Mouse (Mus musculus): Measurements from ENCODE around the gene Diaph2.
"Not testable (repeated sequence)": the region's sequence is repeated elsewhere in the genome, so short reads cannot be mapped to it uniquely, and the experiment has no call there.

Gene Diaph2

DNA sequence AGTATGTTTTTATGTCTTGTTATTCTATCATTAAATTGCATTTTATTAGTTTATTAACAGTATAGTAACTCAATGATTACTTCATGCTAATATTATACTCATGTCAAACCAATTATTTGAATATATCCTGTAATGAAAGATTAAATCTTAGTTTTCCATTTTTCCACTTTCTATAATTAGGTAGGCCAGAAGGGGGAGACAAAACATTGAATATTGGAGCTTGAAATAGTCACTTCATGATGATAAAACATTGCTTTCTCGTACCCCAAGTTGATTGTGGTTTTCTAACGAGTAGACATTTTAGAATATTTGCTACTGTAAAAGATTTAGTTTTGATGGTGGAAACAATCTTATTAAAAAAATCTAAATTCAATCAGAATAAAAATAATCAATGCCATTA, 82.4 kb downstream of the Diaph2 start:
- no peak for DNase-seq (ENCODE audit: low spot score)

DNA sequence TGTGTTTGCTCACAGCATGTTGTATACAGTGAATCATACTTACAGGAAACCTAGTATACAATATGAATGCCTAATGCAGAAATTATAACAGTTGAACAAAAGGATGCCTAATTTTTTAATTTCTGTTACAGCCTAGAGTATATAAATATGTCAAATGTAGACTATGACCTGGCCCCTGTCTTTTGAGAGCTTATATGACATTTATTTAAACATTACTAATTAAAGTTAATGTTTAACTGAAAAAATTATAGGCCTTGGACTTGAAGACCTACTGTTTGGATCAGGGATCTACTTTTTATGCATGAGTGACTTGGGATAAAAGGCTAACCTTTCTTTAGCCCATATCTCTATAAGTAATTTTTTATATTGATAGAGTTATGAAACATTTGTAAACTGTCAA, 84.3 kb downstream of the Diaph2 start:
- no peak for DNase-seq (ENCODE audit: low spot score)

DNA sequence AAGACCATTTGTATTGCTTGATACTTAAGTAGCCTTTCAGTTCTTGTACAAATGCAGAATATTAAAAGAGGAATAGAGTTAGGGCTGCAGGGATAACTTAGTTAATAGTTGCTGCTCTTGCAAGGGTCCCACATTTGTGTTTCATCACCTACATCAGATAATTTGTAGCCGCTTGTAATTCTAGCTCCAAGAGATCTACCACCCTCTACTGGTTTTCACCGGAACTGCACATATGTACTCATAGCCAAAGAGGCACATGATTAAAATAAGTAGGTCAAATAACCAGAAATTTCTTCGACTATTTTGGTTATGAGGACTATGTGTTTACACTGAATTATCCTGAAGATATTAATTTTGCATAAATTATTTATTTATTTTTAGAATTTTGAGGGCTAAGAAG, 134.9 kb downstream of the Diaph2 start:
- DNase-seq (ENCODE audit: low spot score) = no peak

DNA sequence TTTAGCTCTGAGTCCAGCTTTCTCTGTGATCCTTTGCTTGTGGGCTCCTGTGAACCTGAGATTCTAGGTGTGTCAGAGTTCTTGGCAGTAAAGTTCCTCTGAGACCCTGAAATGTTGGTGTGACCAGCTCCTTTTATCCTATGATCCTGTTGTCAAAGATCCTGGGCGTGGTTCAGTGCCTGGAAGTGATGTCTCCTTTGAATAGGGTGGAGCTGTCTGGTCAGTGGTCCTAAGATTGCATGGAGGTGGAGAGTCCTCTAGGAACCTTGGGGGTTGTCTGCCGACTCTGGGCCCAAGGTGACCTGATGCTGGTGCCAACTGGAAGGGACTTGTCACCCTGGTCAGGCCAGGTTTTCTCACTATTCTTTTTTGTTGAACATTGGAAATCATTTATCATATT, 176.3 kb downstream of the Diaph2 start:
- no peak for DNase-seq (ENCODE audit: low spot score)

DNA sequence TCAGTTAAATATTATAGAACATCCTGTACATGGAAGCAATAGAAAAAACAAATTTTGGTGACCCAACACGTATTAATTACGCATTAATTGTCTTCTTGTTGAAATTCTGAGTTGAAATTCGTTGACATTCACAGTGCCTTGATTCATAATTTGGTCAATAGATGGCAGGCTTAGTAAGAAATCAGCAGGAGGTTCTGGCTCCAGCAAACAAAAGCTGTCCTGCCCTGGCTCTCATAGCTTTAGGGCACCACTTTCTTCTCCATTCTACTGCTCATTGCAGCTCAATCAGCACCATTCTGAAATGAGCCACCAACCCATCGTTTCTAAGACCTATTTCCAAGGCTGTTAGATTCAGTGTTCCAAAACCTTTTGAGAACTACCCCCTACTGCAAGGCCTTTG, 225.3 kb downstream of the Diaph2 start:
- DNase-seq (ENCODE audit: low spot score) = no peak

DNA sequence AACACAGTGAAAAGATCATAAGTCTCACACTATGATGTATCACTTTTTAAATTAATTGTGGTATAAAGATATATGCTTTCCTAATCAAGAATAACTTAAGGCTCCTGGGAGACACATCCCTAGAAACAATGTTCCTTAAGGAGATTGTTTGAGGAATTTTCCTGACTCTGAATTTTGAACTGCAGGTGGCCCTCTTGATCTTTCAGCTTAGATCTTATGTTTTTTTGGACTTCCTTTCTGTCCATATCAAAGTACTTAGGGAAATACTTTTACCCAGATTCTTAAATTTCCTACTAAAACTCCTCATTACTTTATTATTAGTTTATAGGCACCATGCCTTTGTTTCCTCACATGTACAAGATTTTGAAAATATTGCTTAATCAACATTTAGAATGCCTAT, 258.7 kb downstream of the Diaph2 start:
- DNase-seq (ENCODE audit: low spot score) = no peak

DNA sequence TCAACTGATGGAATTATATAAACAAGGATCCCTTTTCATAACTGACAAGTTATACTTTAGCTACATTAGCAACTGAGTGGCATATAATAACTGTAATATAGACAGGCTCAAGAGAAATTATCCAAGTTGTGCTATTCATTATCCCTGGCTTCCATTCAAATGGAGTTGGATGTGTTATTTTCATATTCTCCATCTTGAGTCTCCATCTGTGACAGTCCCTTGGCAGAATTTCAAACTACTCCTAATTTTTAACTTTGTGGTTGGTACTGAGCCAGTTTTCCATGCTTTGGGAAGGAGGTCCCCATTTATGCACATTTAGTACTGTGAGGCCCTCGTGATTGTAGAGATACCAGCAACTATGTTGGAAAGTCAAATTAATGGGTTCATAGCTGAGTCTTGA, 270.2 kb downstream of the Diaph2 start:
- no peak for DNase-seq (ENCODE audit: low spot score)

DNA sequence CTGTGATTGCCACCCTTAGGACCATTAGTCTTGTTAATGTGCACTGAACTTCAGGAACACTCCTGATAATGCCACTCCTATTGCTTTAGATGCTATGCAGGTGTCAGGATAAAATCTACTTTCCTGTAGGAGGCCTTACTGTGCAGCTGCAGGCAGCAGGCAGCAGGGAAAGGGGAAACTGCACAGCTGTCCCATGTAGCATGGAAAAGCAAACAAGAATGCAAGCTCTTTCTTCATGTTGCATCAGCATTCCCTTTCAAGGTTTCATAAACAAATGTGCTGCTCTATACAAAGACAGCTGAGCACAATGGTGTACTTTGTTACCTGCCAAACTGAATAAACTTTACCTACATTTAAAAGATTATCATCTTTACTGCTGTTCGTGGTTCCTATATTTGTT, 295.0 kb downstream of the Diaph2 start:
- DNase-seq (ENCODE audit: low spot score) = no peak

DNA sequence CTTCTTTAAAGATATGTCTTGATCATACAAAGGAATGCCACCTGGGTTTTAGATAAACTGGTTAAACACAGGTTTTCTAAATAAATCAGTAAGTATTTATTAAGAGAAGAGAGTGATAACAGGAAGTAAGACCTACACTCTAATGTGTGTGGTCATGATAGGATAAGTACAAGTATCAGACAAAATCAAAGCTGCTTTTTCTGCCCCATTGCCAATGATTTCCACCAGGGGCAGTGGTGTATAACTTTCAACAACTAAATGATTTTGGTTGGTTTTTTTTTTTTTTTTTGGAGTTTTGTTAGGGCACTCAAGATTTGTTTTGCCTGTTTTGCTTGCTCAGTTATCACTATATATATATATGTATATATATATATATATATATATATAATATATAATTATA, 399.7 kb downstream of the Diaph2 start:
- DNase-seq (ENCODE audit: low spot score) = no peak

DNA sequence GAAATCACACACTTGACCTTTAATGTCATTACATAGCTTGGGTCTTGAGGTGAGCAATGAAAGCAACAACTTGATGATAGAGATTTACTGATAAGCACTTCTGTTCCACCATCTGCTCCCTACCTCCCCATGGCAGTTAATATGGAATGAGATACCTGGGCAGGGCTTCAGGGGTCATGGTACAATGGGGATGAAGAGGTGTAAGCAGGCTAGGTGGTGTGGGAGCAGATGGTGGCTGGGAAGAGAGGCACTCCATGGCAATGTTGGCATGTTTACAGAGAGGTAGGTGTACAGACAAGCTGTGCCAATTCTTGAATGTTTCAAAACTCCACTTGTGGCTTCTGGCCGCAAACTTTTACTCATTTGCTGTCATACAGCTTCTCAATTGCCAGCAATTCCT, 402.6 kb downstream of the Diaph2 start:
- DNase-seq (ENCODE audit: low spot score) = no peak

DNA sequence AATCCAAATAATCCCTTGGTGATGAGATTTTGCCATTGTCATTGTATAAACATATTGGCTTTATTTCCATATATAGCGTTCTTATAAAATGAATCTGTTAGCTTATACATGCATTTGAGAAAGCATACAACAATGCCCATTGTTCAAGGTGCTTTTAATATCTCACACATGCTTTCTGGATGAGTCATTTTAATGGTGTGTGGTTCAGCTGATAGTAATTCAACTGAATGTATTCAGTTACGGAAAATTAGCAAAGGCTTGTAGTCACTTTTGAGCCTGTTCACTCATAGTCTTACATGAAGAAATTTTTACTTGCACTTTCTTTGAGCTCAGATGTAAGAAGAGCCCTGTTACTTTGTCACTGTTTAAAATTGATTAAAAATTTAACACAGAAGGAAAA, 423.6 kb downstream of the Diaph2 start:
- DNase-seq (ENCODE audit: low spot score) = no peak

DNA sequence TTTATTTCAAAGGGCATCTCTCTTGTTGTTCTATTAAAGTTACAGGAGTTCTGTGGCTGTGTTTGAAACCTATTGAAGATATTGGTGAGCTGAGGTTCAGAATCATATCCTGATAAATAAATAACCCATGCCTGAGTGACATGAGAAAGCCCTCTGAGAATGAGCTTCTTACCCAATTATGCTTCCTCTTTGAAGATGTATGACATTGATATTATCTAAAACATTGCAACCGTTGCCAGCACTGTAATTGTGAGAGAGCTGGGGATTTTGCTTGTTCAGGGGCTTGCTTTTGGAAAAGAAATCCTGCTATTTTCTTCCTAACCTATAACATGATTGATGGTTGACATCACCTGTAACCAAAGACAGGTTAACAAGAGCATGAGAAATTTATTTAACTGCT, 438.3 kb downstream of the Diaph2 start:
- DNase-seq (ENCODE audit: low spot score) = no peak

DNA sequence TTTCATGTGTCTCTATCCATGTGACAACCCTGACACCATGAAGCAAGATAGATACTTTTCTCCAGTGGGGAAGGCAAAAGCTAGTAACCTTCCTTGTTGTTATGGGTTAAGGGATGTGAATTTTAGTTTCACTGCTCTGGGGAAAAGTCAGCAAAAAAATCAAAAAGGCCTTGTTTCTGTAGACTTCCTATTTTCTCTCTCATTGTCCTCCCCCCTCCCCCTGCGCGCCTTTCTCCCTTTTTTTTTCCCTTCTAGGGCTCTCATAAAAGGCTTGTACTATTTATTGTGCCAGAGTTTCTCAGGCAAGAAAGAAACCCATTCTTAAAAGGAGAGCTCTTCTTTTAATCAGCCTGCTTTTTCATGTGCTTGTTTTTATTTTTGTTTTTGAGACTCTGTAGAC, 438.9 kb downstream of the Diaph2 start:
- DNase-seq (ENCODE audit: low spot score) = no peak

DNA sequence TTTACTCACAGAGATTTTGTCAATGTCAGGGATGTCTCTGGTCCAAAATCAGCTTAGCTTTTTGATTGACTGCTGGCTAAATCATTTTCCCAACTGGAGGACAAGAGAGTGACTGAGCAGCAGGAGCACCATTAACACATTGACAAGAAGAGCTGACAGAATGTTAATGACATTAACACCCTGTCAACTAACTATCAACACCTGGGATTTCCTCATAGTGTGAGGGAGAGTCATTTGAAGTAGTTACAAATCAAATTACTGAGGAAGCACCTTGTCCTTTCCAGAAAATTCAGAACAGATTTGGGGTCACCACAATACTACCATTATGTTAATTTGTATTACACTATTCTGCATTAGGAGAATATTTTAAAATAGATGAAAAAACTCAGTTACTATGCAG, 439.7 kb downstream of the Diaph2 start:
- no peak for DNase-seq (ENCODE audit: low spot score)

DNA sequence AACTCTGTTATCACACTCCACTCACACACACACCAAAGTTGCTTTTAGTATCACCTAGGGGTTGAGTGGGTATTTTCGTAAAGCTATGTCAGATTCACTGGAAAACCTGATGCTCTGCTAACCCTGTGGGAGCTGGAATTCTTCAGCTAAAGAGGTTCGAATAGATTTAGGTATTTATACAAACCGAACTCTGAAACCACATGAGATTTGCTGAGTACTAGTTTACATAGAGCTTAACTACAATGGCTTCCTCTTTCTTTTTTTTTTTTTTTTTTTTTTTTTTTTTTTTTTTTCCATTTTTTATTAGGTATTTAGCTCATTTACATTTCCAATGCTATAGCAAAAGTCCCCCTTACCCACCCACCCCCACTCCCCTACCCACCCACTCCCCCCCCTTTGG, 447.9 kb downstream of the Diaph2 start:
- not testable (repeated sequence) for DNase-seq (ENCODE audit: low spot score)

DNA sequence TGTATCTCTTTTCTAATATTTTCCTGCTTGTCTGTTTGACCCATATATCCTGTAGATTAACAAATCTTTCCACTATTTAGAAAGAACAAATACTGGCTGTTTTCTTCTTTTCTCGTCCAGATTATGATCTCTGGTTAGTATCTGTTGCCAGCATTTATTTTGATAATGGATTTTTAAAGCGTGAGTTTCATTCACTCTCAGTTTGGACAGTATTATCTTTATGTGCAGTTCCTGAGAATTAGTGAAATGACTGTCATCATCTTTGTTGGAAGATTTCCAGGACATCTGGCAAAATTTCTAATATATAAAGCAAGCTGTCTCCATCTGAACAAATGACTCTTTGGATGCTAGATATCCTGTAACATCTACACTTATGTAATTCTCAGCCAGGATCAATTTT, 455.7 kb downstream of the Diaph2 start:
- no peak for DNase-seq (ENCODE audit: low spot score)

DNA sequence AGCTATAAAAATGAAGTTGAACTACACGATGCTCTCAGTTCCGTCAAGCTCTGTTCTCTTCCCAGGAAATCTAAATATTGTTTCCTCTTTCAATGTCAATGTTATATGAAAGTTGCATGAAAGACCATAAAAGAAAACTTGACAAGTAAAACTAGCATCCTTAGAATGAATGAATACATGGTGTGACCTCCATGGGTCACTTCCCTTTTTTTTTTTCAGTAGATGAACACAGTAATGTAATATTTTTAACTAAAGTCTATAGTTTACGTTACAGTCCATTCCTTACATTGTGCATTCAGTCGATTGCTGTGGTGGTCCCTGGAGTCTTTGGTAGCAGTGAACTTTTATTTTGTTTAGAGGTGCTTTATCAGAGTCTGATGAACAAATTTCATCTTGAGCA, 462.7 kb downstream of the Diaph2 start:
- DNase-seq (ENCODE audit: low spot score) = no peak

DNA sequence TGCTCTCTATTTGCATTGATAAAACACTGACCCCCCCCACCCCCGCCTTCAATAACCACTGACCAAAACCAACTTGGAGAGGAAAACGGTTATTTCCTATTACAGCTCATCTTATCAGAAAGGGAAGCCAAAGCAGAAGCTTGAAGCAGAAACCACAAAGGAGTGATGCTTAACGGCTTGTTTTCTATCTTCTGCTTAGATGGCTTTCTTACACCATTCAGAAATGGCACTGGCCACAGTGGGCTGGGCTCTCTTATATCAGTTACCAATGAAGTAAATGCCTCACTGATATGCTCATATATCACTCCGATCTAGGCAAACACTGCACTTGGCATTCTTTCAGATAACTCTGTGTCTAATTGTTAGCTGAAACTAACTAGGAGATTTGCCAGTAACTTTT, 463.2 kb downstream of the Diaph2 start:
- no peak for DNase-seq (ENCODE audit: low spot score)

DNA sequence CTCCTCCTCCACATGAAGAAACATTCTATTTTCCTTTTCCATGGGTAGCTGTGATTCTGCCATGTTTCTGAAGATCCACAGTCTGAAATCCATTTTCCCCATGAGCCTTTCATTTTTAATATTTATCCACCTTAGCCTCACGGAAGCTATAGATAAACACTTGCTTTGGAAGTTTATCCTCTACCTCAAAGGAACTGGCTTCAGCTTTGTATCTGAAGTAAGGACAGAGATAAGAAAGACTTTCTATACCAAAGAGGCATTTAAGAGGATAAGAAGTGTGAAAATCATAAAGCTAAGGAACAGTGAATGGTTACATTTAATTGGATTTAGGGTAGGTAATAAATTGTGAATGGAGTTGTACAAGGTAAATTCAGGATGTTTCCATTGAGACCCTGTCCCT, 480.5 kb downstream of the Diaph2 start:
- DNase-seq (ENCODE audit: low spot score) = no peak

DNA sequence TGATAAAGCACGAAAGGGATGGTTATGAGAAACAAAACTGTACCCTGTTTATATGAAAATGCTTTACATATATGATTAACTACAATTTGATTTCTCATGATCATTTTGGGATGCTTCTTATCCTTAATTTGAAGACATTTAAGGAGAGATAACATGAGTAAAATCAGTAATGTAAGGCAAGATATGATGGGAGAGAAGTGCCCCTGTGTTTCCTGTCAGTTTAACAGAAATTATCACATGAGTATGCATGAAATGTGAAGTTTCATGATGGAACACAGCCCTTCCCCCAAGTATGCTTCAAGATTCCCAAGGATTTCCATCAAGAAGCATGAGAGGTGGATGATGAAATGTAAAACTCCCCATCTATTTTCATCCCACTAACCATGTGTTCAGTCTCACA, 485.6 kb downstream of the Diaph2 start:
- DNase-seq (ENCODE audit: low spot score) = no peak

DNA sequence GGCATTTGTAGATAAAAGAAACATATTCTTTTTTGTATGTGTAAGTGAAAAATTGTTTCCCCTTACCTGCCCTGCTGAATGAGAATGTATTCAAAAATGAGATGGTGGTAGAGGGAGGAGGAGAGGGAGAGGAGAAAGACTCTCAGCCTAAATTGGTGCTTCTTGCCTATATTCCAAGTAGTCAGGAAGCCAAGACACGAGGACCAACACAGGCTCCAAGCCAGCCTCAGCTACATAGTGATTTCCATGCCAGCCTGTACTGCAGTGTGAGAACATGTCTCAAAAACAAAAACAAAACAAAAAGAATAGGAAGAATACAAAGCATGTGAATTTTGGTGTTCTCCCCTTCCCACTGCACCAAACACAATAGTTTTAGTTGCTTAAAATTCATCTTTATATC, 497.1 kb downstream of the Diaph2 start:
- no peak for DNase-seq (ENCODE audit: low spot score)

DNA sequence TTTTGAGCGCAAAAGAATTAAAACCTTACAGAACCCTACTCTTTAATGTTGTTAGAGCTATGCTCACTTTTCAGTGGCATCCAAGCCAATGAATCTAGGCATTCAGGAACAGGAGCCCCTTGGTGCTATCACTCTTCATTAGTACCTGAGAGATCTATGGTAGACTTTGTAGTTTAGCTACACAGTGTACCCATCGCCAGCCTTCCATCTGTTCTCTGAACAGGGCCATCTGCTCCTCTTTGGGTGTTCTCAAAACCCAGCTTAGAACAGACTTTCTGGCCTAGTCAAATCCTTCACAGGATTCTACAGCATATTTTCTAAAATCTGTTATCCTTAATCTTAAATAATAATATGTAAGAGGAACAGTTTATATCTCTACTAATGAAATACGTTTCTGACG, 504.1 kb downstream of the Diaph2 start:
- DNase-seq (ENCODE audit: low spot score) = no peak

DNA sequence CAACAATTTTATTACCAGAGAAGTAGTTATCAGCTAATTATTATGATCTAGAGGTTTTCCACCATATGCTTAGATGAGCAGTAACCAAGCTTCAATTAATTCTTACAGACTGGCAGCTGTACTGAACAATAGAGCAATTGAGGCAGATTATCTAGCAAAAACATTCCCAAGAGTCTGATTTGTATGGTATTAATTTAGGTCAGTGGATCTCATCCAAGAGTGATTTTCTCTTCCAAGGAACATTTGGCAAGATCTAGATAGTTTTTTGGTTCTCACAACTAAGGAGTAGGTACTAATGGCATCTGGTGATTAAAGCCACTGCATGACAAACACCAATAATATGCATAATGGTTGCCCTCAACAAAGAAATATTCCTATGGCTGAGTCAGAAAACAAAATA, 516.2 kb downstream of the Diaph2 start:
- DNase-seq (ENCODE audit: low spot score) = no peak

DNA sequence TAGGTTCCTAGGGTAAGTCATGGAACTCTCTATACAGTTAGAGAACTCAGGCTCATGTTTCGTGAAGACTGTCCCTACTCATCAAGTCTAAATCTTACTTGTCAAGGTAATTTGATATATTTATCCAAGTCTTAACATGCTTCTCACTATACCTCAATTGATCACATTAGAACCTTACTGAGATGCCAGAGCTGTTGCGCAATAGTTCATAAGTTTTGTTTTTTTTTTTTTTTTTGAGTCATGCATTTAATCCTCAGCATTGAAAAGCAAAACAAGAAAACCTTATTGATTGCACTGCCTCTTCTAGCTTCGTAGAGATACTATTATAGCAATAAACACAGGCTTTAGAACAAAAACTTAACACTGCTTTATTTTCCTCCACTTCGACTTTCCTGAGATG, 529.6 kb downstream of the Diaph2 start:
- DNase-seq (ENCODE audit: low spot score) = no peak

DNA sequence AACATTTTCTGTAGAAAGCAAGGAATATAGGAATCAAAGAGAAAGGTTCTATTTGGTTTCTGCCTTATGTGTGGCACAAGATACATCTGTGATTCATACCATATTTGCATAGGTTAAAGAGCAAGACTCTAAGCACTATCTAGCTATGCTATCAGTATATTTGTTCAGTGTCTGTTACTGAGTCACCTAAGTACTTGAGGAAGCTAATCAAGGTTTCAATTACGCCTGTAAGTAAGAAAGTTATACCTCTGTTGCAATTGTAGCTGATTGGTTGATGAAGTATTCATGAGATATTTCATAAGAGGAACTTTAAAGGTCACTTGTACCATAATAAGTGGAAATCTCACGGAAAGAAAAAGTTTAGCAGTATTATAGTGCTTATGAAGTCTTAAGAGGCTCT, 531.9 kb downstream of the Diaph2 start:
- no peak for DNase-seq (ENCODE audit: low spot score)

DNA sequence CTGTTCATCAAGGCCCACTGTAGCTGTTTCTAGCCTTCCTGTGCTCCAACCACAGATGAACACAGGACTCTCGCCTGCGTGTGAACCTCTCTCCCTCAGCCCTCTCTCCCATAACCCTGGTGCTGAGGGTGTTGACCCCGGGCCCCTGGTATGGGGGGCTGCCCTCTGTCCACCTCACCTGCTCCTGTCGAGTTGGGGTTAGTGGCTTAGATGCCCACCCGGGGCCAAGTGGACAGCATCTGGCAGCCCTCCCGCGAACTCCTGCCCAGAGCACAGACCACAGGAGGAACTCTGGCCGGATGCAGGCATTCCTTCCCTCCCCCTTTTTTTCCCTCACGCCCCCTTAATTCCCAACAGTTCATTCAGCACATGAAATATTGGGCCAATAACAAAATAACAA, 537.5 kb downstream of the Diaph2 start:
- no peak for DNase-seq (ENCODE audit: low spot score)

Measured in testis, postnatal 14 days (tissue).